Mouse (Mus musculus): ENCODE data around the gene Ggt5. TPM values are rescaled to one million over a fixed set of nuclear protein-coding genes. Genes with fewer than 3 reads are reported as not detected.

Gene Ggt5
- 13.4 and 23.1 TPM in 2 replicates for polyA plus RNA-seq (2011; ENCODE audit: insufficient read depth, insufficient read length, low replicate concordance, missing spikeins)

DNA sequence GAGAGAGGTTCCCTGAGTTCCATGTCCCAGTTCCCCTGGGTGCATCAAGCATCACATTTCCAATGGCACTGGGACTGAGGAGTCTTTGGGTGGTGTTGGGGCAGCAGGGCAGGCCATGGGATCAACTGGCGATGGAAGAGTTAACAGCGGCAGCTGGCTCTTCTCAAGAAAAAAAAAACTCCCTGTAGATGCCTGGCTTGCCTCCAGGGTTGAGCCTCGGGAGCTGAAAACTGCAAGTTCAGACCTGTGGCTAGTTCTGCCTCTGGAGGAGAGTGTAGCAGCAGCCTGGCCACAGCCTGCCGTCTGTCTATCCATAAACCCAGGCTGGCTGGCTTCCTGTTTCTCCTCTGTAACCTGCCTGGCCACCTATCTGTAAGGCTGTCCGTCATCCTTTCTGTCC, at the start of gene Ggt5:
Gene Ggt5, plus strand, starts transcription at position 212 of the 400 bp plus-strand sequence.
- peaks cover 11% of the 10 kb centered on the region for H3K4me1 ChIP-seq (ENCODE audit: control insufficient read depth, insufficient read depth, low read length)
- 9% methylated on average over 5 of the region's 5 CpGs for WGBS
- peak within 1 kb of the TSS; percentile 68 for H3K27ac ChIP-seq (ENCODE audit: control insufficient read depth, insufficient read depth, low read depth, low read length, poor library complexity)
- H3K4me3 ChIP-seq (replicated peaks; ENCODE audit: control insufficient read depth, low read depth, low read length), result peak within 1 kb of the TSS; percentile 75
- TF ChIP-seq CTCF (IDR thresholded peaks at IDR 0.05; ENCODE audit: control insufficient read depth, insufficient read depth, low read length) (no peak), POLR2A (IDR thresholded peaks at IDR 0.05; ENCODE audit: borderline replicate concordance, control insufficient read depth, low read depth, low read length) (no peak)

DNA sequence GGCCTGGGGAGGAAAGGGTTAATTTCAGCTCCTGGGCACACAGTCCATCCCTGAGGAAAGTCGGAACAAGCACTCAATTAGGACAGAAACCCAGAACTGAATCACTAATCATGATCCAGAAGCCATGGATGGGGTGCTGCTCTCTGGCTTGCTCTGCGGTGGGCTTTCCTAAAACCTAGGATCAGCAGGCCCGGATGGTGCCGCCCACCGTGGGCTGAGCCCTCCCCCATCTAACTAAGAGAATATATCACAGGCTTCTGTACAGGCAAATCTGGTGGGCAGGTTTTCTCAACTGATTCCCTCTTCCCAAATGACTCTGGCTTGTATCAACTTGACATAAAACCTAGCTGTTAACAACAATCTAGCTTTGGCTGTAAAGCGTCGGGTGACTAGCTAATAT, 41.2 kb upstream of the Ggt5 start:
- WGBS, result 74% methylated on average over 7 of the region's 7 CpGs
- Histone ChIP-seq H3K4me3 (replicated peaks; ENCODE audit: control insufficient read depth, low read depth, low read length) (no peak overlapping the region), H3K4me1 (ENCODE audit: control insufficient read depth, insufficient read depth, low read length) (no peaks in the 10 kb centered on the region; the same call in 1 of the 2 replicates), H3K27ac (ENCODE audit: control insufficient read depth, insufficient read depth, low read depth, low read length, poor library complexity) (no peak overlapping the region)
- TF ChIP-seq POLR2A (IDR thresholded peaks at IDR 0.05; ENCODE audit: borderline replicate concordance, control insufficient read depth, low read depth, low read length) (no peak), CTCF (IDR thresholded peaks at IDR 0.05; ENCODE audit: control insufficient read depth, insufficient read depth, low read length) (no peak)

- Histone ChIP-seq H3K4me3 (replicated peaks; ENCODE audit: control insufficient read depth, low read depth, low read length) (no peak overlapping the region), H3K27ac (ENCODE audit: control insufficient read depth, insufficient read depth, low read depth, low read length, poor library complexity) (no peak overlapping the region), H3K4me1 (ENCODE audit: control insufficient read depth, insufficient read depth, low read length) (no peaks in the 10 kb centered on the region; the same call in 1 of the 2 replicates)
- TF ChIP-seq POLR2A (IDR thresholded peaks at IDR 0.05; ENCODE audit: borderline replicate concordance, control insufficient read depth, low read depth, low read length) (no peak), CTCF (IDR thresholded peaks at IDR 0.05; ENCODE audit: control insufficient read depth, insufficient read depth, low read length) (no peak)
- 78% methylated on average over 14 of the region's 14 CpGs for WGBS
Measured at GRCm38 (mm10) chr10:75548486-75548885, 40.7 kb upstream of the Ggt5 start.

- TF ChIP-seq CTCF (IDR thresholded peaks at IDR 0.05; ENCODE audit: control insufficient read depth, insufficient read depth, low read length) (no peak), POLR2A (IDR thresholded peaks at IDR 0.05; ENCODE audit: borderline replicate concordance, control insufficient read depth, low read depth, low read length) (no peak)
- no peaks in the 10 kb centered on the region; the same call in 1 of the 2 replicates for H3K4me1 ChIP-seq (ENCODE audit: control insufficient read depth, insufficient read depth, low read length)
- WGBS, result 54% methylated on average over 7 of the region's 7 CpGs
- H3K4me3 ChIP-seq (replicated peaks; ENCODE audit: control insufficient read depth, low read depth, low read length), result no peak overlapping the region
- no peak overlapping the region for H3K27ac ChIP-seq (ENCODE audit: control insufficient read depth, insufficient read depth, low read depth, low read length, poor library complexity)
Measured at GRCm38 (mm10) chr10:75549886-75550285, 39.3 kb upstream of the Ggt5 start.

DNA sequence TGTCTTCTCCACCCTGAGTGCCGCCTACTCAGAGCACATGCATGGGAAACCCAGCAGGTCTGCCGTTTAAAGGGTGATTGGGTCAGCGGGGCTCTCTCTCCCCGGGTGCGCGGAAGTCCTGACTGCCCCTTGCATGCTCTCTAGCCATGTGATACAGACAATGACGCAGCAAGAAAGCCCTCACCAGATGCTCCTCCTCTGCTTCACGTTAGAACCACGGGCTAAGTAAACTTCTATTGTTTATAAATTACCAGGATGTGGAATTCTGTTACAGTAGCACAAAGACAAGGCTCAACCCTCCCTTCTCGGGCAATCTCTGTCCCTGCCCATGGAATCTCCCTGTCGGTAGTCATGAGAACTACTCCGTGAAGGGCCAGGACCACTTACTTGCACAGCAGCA, 38.0 kb upstream of the Ggt5 start:
- WGBS, result 15% methylated on average over 12 of the region's 12 CpGs
- H3K4me3 ChIP-seq (replicated peaks; ENCODE audit: control insufficient read depth, low read depth, low read length), result no peak overlapping the region
- no peaks in the 10 kb centered on the region; the same call in 1 of the 2 replicates for H3K4me1 ChIP-seq (ENCODE audit: control insufficient read depth, insufficient read depth, low read length)
- peak overlapping the region; percentile 6; the same call in 1 of the 2 replicates for H3K27ac ChIP-seq (ENCODE audit: control insufficient read depth, insufficient read depth, low read depth, low read length, poor library complexity)
- TF ChIP-seq POLR2A (IDR thresholded peaks at IDR 0.05; ENCODE audit: borderline replicate concordance, control insufficient read depth, low read depth, low read length) (no peak), CTCF (IDR thresholded peaks at IDR 0.05; ENCODE audit: control insufficient read depth, insufficient read depth, low read length) (no peak)

DNA sequence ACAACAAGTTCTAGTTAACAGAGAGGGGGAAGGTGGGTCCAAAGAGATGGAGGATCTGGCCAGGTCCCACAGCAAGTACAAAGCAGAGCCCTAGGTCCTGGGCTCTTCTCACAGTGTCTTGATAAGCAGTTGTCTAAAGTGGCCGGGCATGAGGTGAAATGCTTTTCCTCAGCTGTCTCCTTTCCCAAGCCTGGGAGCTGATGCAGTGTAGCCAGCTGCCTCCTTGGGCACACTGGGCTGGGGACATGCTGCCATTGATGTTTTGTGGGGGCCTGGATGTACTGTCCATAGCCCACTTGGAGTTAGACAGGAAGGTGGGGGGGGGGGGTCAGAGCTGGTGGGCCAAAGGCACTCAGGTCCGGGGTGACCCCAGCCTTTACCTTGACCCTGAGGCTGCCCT, 37.0 kb upstream of the Ggt5 start:
- H3K4me1 ChIP-seq (ENCODE audit: control insufficient read depth, insufficient read depth, low read length), result no peaks in the 10 kb centered on the region; the same call in 1 of the 2 replicates
- no peak for TF ChIP-seq POLR2A (IDR thresholded peaks at IDR 0.05; ENCODE audit: borderline replicate concordance, control insufficient read depth, low read depth, low read length)
- TF ChIP-seq CTCF (IDR thresholded peaks at IDR 0.05; ENCODE audit: control insufficient read depth, insufficient read depth, low read length), result no peak
- no peak overlapping the region for H3K4me3 ChIP-seq (replicated peaks; ENCODE audit: control insufficient read depth, low read depth, low read length)
- H3K27ac ChIP-seq (ENCODE audit: control insufficient read depth, insufficient read depth, low read depth, low read length, poor library complexity), result no peak overlapping the region
- 60% methylated on average over 2 of the region's 2 CpGs for WGBS

GRCm38 (mm10) chr10:75552701-75553450, 36.3 kb upstream of the Ggt5 start:
- no peaks in the 10 kb centered on the region; the same call in 1 of the 2 replicates for H3K4me1 ChIP-seq (ENCODE audit: control insufficient read depth, insufficient read depth, low read length)
- TF ChIP-seq POLR2A (IDR thresholded peaks at IDR 0.05; ENCODE audit: borderline replicate concordance, control insufficient read depth, low read depth, low read length) (no peak), CTCF (IDR thresholded peaks at IDR 0.05; ENCODE audit: control insufficient read depth, insufficient read depth, low read length) (no peak)
- 81% methylated on average over 13 of the region's 13 CpGs for WGBS
- H3K4me3 ChIP-seq (replicated peaks; ENCODE audit: control insufficient read depth, low read depth, low read length), result no peak overlapping the region
- H3K27ac ChIP-seq (ENCODE audit: control insufficient read depth, insufficient read depth, low read depth, low read length, poor library complexity), result no peak overlapping the region

DNA sequence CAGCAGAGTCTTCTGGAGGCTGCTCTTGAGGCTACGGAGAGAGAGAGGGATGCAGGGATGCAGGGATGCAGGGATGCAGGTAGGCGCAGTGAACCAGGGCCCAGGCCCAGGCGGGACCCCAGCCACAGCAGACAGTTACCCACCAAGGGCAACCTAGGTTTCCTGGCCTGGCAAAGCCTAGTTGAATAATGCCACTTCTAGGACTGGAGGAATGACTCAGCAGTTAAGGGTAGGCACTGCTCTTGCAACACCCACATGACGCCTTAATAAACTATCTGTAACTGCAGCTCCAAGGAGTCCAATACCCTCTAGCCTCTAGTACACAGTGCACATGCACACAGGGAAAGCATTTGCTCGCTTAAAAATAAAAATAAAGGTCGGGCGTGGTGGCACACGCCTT, 35.0 kb upstream of the Ggt5 start:
- Histone ChIP-seq H3K4me3 (replicated peaks; ENCODE audit: control insufficient read depth, low read depth, low read length) (no peak overlapping the region), H3K4me1 (ENCODE audit: control insufficient read depth, insufficient read depth, low read length) (no peaks in the 10 kb centered on the region; the same call in 1 of the 2 replicates), H3K27ac (ENCODE audit: control insufficient read depth, insufficient read depth, low read depth, low read length, poor library complexity) (no peak overlapping the region)
- TF ChIP-seq POLR2A (IDR thresholded peaks at IDR 0.05; ENCODE audit: borderline replicate concordance, control insufficient read depth, low read depth, low read length), result no peak
- no peak for TF ChIP-seq CTCF (IDR thresholded peaks at IDR 0.05; ENCODE audit: control insufficient read depth, insufficient read depth, low read length)
- WGBS, result 51% methylated on average over 8 of the region's 8 CpGs

Measured in bone marrow, adult 2 months (tissue).